Mouse (Mus musculus) hindbrain, embryonic 14.5 days (tissue): ENCODE measurements around the gene Olfr1253. TPM values are rescaled to one million over a fixed set of nuclear protein-coding genes. Genes with fewer than 3 reads are reported as not detected.

Experiments
- ATAC-seq: fragments of 200-750 bp; cut with Nextera tagmentation; 2 replicates; pipeline ENCODE4 v1.8.0; 2017; ENCODE audit warnings: moderate number of reproducible peaks, mild to moderate bottlenecking, moderate TSS enrichment, moderate library complexity; ENCODE audit not compliant: low FRiP score
- DNase-seq: peaks from one replicate; pipeline ENCODE4 v3.0.0-alpha.2; 2015; ENCODE audit warnings: low spot score
- H3K27ac ChIP-seq: fragments of 300-500 bp; sonication (generic); 2 replicates; pipeline ENCODE4 v1.5.1; 2014; ENCODE audit warnings: mild to moderate bottlenecking, moderate library complexity
- H3K27me3 ChIP-seq: fragments of 300-500 bp; sonication (generic); 2 replicates; pipeline ENCODE4 v1.6.1; 2014; ENCODE audit warnings: mild to moderate bottlenecking, low read length, mixed read lengths; ENCODE audit not compliant: control insufficient read depth, insufficient read depth
- H3K36me3 ChIP-seq: fragments of 300-500 bp; sonication (generic); replicated peaks from 2 replicates; pipeline ENCODE4 v1.6.1; 2014; ENCODE audit not compliant: control insufficient read depth, insufficient read depth
- H3K4me1 ChIP-seq: fragments of 300-500 bp; sonication (generic); replicated peaks from 2 replicates; pipeline ENCODE4 v1.6.1; 2014; ENCODE audit warnings: antibody characterized with exemption, low read length, mixed read lengths; ENCODE audit not compliant: control insufficient read depth, insufficient read depth
- H3K4me2 ChIP-seq: fragments of 300-500 bp; sonication (generic); replicated peaks from 2 replicates; pipeline ENCODE4 v1.6.1; 2014; ENCODE audit warnings: mild to moderate bottlenecking, moderate library complexity
- H3K4me3 ChIP-seq: fragments of 300-500 bp; sonication (generic); replicated peaks from 2 replicates; pipeline ENCODE4 v1.5.1; 2014; ENCODE audit warnings: mild to moderate bottlenecking, low read length
- H3K9ac ChIP-seq: fragments of 300-500 bp; sonication (generic); 2 replicates; pipeline ENCODE4 v1.6.1; 2014
- H3K9me3 ChIP-seq: fragments of 300-500 bp; sonication (generic); 2 replicates; pipeline ENCODE4 v1.6.1; 2016; ENCODE audit warnings: low read length; ENCODE audit not compliant: control insufficient read depth
- WGBS: fragments of 180-500 bp; shearing (Covaris S2); extraction: QIAGEN DNeasy Blood & Tissue Kit; methylation state at CpG from one replicate; pipeline ENCODE4 v1.1.7; 2014; 5-methylcytosine and 5-hydroxymethylcytosine counted together
- polyA plus RNA-seq: library from polyadenylated mRNA; unstranded; fragments of >200 nt; fragmentation: Nextera tagmentation; extraction: Ambion mirVana; gene quantifications from 2 replicates; pipeline ENCODE4 v1.2.1, GENCODE M21; 2014

Olfr1253 gene
- polyA plus RNA-seq, result not detected in 2 replicates

GRCm38 (mm10) chr2:89756990-89757389 lies at the start of gene Olfr1253:
Gene Olfr1253, minus strand, starts transcription at chr2:89757090.
- no peaks in the 10 kb centered on the region for H3K9me3 ChIP-seq
- H3K4me3 ChIP-seq, result no peak within 1 kb of the TSS
- H3K27ac ChIP-seq, result no peak within 1 kb of the TSS
- no peak within 1 kb of the TSS for H3K9ac ChIP-seq
- 91% methylated on average over 1 of the region's 1 CpGs for WGBS
- ATAC-seq, result no peak
- H3K27me3 ChIP-seq, result no peaks in the 10 kb centered on the region
- H3K4me2 ChIP-seq, result no peak within 1 kb of the TSS
- H3K36me3 ChIP-seq, result no peaks in the 10 kb centered on the region
- no peak for DNase-seq
- H3K4me1 ChIP-seq, result no peaks in the 10 kb centered on the region

- WGBS, result 93% methylated on average over 3 of the region's 3 CpGs
- Histone ChIP-seq H3K4me1 (no peaks in the 10 kb centered on the region), H3K9ac (no peak overlapping the region), H3K36me3 (no peaks in the 10 kb centered on the region), H3K27me3 (no peaks in the 10 kb centered on the region), H3K4me2 (no peak overlapping the region), H3K27ac (no peak overlapping the region), H3K9me3 (no peaks in the 10 kb centered on the region), H3K4me3 (no peak overlapping the region)
- ATAC-seq (no peak), DNase-seq (no peak)
Measured at GRCm38 (mm10) chr2:89799583-89799982, 42.7 kb upstream of the Olfr1253 start.

- no peak within 1 kb of the TSS for H3K9ac ChIP-seq
- H3K4me1 ChIP-seq, result no peaks in the 10 kb centered on the region
- H3K4me3 ChIP-seq, result no peak within 1 kb of the TSS
- DNase-seq (no peak), ATAC-seq (no peak)
- no peaks in the 10 kb centered on the region for H3K9me3 ChIP-seq
- H3K27ac ChIP-seq, result no peak within 1 kb of the TSS
- no peaks in the 10 kb centered on the region for H3K36me3 ChIP-seq
- no peaks in the 10 kb centered on the region for H3K27me3 ChIP-seq
- H3K4me2 ChIP-seq, result no peak within 1 kb of the TSS
Measured at GRCm38 (mm10) chr2:89793519-89793918, 36.6 kb upstream of the Olfr1253 start, which contains the start of gene Olfr1254. Gene Olfr1254, minus strand, starts transcription at chr2:89793619.

- DNase-seq, result no peak
- Histone ChIP-seq H3K9me3 (no peaks in the 10 kb centered on the region), H3K36me3 (no peaks in the 10 kb centered on the region), H3K4me3 (no peak within 1 kb of the TSS), H3K4me2 (no peak within 1 kb of the TSS), H3K27ac (no peak within 1 kb of the TSS), H3K27me3 (no peaks in the 10 kb centered on the region), H3K9ac (no peak within 1 kb of the TSS), H3K4me1 (no peaks in the 10 kb centered on the region)
- ATAC-seq, result no peak
- WGBS, result 50% methylated on average over 1 of the region's 1 CpGs
Measured at GRCm38 (mm10) chr2:89724912-89725311, 32.0 kb downstream of the Olfr1253 start, which contains the start of gene Olfr1252. Gene Olfr1252, minus strand, starts transcription at chr2:89725012.

Other genes starting within 250 kb of the Olfr1253 start
- not detected in 2 replicates for gene Olfr1243, start 225.6 kb downstream of the Olfr1253 start, polyA plus RNA-seq
- not detected in 2 replicates for gene Olfr1245, start 178.6 kb downstream of the Olfr1253 start, polyA plus RNA-seq
- gene Olfr1246, start 163.9 kb downstream of the Olfr1253 start, polyA plus RNA-seq, result not detected in 2 replicates
- gene Olfr1247, start 143.0 kb downstream of the Olfr1253 start, polyA plus RNA-seq, result 0.04 TPM in 1 of 2 replicates, not detected in the other
- not detected in 2 replicates for gene Olfr1248, start 138.8 kb downstream of the Olfr1253 start, polyA plus RNA-seq
- not detected in 2 replicates for gene Olfr1249, start 122.1 kb downstream of the Olfr1253 start, polyA plus RNA-seq
- gene Olfr1250, start 95.6 kb downstream of the Olfr1253 start, polyA plus RNA-seq, result not detected in 2 replicates
- not detected in 2 replicates for gene Olfr1251, start 85.2 kb downstream of the Olfr1253 start, polyA plus RNA-seq
- not detected in 2 replicates for gene Olfr1252, start 32.1 kb downstream of the Olfr1253 start, polyA plus RNA-seq
- not detected in 2 replicates for gene Olfr1254, start 36.5 kb upstream of the Olfr1253 start, polyA plus RNA-seq
- gene Olfr1255, start 55.0 kb upstream of the Olfr1253 start, polyA plus RNA-seq, result not detected in 2 replicates
- not detected in 2 replicates for gene Olfr1256, start 84.5 kb upstream of the Olfr1253 start, polyA plus RNA-seq
- 0.21 and 0.23 TPM in 2 replicates for gene Olfr48, start 91.1 kb upstream of the Olfr1253 start, polyA plus RNA-seq
- not detected in 2 replicates for gene Olfr1257, start 121.3 kb upstream of the Olfr1253 start, polyA plus RNA-seq
- gene Olfr1258, start 170.2 kb upstream of the Olfr1253 start, polyA plus RNA-seq, result not detected in 2 replicates
- gene Olfr1259, start 191.6 kb upstream of the Olfr1253 start, polyA plus RNA-seq, result not detected in 2 replicates
- gene Olfr1260, start 217.2 kb upstream of the Olfr1253 start, polyA plus RNA-seq, result not detected in 2 replicates
- gene Olfr1261, start 234.1 kb upstream of the Olfr1253 start, polyA plus RNA-seq, result not detected in 2 replicates
- gene Olfr1262, start 243.1 kb upstream of the Olfr1253 start, polyA plus RNA-seq, result not detected in 2 replicates